Mouse (Mus musculus) limb, embryonic 12.5 days (tissue): ENCODE data around the gene Slc19a2. TPM values are rescaled to one million over a fixed set of nuclear protein-coding genes. Genes with fewer than 3 reads are reported as not detected.

ENCODE experiments used
- ATAC-seq: fragments of 200-750 bp; cut with Nextera tagmentation; 2 replicates; pipeline ENCODE4 v1.8.0; 2017; ENCODE audit warnings: low read depth, moderate TSS enrichment; ENCODE audit not compliant: insufficient number of reproducible peaks, insufficient read depth, low FRiP score, low TSS enrichment
- H3K27ac ChIP-seq: fragments of 300-500 bp; sonication (generic); 2 replicates; pipeline ENCODE4 v1.5.1; 2016; ENCODE audit warnings: mild to moderate bottlenecking, moderate library complexity
- H3K27me3 ChIP-seq: fragments of 300-500 bp; sonication (generic); 2 replicates; pipeline ENCODE4 v1.6.1; 2016; ENCODE audit warnings: mild to moderate bottlenecking, moderate library complexity
- H3K36me3 ChIP-seq: fragments of 300-500 bp; sonication (generic); 2 replicates; pipeline ENCODE4 v1.6.1; 2016; ENCODE audit warnings: mild to moderate bottlenecking, moderate library complexity
- H3K4me1 ChIP-seq: fragments of 300-500 bp; sonication (generic); replicated peaks from 2 replicates; pipeline ENCODE4 v1.6.1; 2016
- H3K4me2 ChIP-seq: fragments of 300-500 bp; sonication (generic); 2 replicates; pipeline ENCODE4 v1.6.1; 2016; ENCODE audit warnings: mild to moderate bottlenecking, moderate library complexity
- H3K4me3 ChIP-seq: fragments of 300-500 bp; sonication (generic); replicated peaks from 2 replicates; pipeline ENCODE4 v1.5.1; 2016; ENCODE audit warnings: mild to moderate bottlenecking
- H3K9ac ChIP-seq: fragments of 300-500 bp; sonication (generic); replicated peaks from 2 replicates; pipeline ENCODE4 v1.6.1; 2016; ENCODE audit warnings: mild to moderate bottlenecking, moderate library complexity
- H3K9me3 ChIP-seq: fragments of 300-500 bp; sonication (generic); 2 replicates; pipeline ENCODE4 v1.6.1; 2016; ENCODE audit warnings: mild to moderate bottlenecking, moderate library complexity
- WGBS: fragments of 180-500 bp; shearing (Covaris S2); methylation state at CpG from one replicate; pipeline ENCODE4 v1.1.7; 2016; 5-methylcytosine and 5-hydroxymethylcytosine counted together
- polyA plus RNA-seq: library from polyadenylated mRNA; unstranded; fragments of >200 nt; fragmentation: Nextera tagmentation; extraction: Ambion mirVana; gene quantifications from 2 replicates; pipeline ENCODE4 v1.2.1, GENCODE M21; 2016

Gene Slc19a2
- polyA plus RNA-seq, 1 experiment from 2014 or later: 9.7 TPM

DNA sequence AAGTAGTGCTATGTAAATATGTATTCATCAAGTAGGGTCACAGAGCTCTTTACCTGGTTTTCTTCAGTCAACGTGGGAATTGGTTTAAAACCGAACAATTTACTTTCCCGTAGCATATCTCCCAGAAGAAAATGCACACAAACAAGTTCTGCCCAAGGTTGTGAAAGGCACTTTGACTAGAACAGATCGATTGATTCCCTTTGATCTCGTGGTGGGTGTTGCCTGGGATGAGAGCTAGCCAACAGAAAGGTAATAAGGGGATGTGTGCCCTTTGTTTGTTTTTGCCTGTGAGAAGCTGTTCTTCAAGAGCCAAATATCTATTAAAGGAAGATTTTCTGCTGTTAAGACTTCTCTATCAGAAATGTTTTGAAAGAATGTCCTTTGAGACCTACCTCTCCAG, 3.7 kb downstream of the Slc19a2 start:
- Histone ChIP-seq H3K4me2 (no peak overlapping the region), H3K4me1 (peaks cover 14% of the 10 kb centered on the region), H3K36me3 (peaks cover 8% of the 10 kb centered on the region; the same call in 1 of the 2 replicates), H3K9ac (no peak overlapping the region), H3K27me3 (0 out of 2 replicates have a peak, but pooled peaks cover 10% of the 10 kb centered on the region), H3K27ac (no peak overlapping the region), H3K4me3 (no peak overlapping the region), H3K9me3 (no peaks in the 10 kb centered on the region)
- WGBS: 58% methylated on average over 5 of the region's 5 CpGs
- ATAC-seq: no peak

DNA sequence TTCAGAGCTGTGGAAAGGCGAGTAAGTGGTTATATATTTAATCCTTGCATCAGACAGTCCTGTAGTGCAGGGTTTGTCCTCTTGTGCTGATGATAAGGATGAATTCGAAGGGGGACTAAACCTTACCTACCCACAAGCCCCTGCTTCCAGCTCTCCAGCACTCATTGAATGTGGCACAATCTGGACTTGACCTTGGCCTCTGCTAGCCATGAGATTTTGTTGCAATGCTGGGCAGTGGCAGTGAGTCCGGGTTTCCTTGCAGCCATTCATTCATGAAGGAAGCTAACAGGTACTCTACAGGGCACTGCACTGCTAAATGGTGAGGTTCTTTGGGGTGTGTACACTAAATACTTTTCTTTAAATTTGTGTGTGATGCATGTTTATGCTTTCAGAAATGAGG, 6.0 kb downstream of the Slc19a2 start:
- 74% methylated on average over 3 of the region's 3 CpGs for WGBS
- ATAC-seq: no peak
- Histone ChIP-seq H3K9ac (no peak overlapping the region), H3K36me3 (peaks cover 8% of the 10 kb centered on the region; the same call in 1 of the 2 replicates), H3K9me3 (no peaks in the 10 kb centered on the region), H3K27me3 (0 out of 2 replicates have a peak, but pooled peaks cover 10% of the 10 kb centered on the region), H3K4me1 (peaks cover 6% of the 10 kb centered on the region), H3K27ac (no peak overlapping the region), H3K4me3 (no peak overlapping the region), H3K4me2 (no peak overlapping the region)

DNA sequence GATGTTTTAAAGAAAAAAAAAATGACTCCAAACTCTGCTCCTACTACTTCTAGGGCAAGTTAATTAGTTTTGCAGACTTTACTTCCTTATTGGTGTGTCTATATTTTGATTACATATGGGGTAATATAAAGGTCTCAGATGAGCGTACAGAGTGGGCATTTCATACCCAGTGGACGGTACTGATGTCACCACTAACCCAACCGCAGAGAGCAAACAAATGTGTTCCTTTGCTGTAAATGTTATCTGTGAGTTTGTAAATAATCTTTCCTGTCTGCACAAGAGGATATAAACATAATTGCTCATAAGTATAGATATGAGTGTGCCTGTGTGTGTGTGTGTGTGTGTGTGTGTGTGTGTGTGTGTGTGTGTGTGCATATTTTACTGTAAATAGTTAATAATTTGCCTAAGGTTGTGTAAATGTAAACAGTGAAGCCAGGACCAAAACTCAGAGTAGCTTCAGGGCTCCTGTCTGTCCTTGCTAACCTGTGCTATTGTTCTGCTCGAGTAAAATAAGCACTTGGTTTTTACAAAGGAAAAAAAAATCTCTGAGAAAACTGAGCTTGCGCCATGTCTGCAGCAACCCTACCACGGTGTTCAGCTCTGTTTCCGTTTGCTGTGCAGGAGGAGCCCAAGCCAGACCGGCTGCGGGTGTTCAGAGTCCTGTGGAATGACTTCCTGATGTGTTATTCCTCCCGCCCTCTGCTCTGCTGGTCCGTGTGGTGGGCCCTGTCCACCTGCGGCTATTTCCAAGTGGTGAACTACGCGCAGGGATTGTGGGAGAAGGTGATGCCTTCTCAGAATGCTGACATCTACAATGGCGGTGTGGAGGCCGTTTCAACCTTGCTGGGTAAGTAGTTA, 11.6 kb downstream of the Slc19a2 start:
- ATAC-seq: no peak
- no peak overlapping the region for H3K9ac ChIP-seq
- H3K36me3 ChIP-seq: peaks cover 29% of the 10 kb centered on the region
- H3K4me3 ChIP-seq: no peak overlapping the region
- H3K4me1 ChIP-seq: no peaks in the 10 kb centered on the region
- no peak overlapping the region for H3K4me2 ChIP-seq
- H3K27ac ChIP-seq: no peak overlapping the region
- H3K27me3 ChIP-seq: no peaks in the 10 kb centered on the region
- WGBS: 75% methylated on average over 16 of the region's 16 CpGs
- no peaks in the 10 kb centered on the region for H3K9me3 ChIP-seq

DNA sequence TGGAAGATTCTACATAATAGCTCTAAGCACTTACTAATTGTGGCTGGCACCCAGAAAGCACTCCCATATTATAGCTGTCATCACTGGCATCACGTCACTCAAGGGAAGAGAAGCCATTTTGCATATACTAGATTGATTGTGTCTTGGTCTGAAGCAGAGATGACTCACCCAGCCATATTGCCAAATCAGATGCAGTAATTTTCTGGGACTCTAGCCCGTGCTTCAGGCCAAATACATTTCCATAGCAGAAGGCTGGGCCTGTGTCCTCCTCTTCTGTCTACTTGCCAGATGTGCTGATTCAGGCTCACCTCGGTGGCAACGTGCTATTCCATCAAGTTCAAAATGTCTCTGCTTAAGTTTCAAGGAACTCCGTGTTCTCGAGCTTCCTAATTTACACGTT, 12.7 kb downstream of the Slc19a2 start:
- 93% methylated on average over 7 of the region's 7 CpGs for WGBS
- Histone ChIP-seq H3K9ac (no peak overlapping the region), H3K4me2 (no peak overlapping the region), H3K36me3 (peaks cover 29% of the 10 kb centered on the region), H3K27ac (no peak overlapping the region), H3K9me3 (no peaks in the 10 kb centered on the region), H3K27me3 (no peaks in the 10 kb centered on the region), H3K4me3 (no peak overlapping the region), H3K4me1 (no peaks in the 10 kb centered on the region)
- no peak for ATAC-seq

DNA sequence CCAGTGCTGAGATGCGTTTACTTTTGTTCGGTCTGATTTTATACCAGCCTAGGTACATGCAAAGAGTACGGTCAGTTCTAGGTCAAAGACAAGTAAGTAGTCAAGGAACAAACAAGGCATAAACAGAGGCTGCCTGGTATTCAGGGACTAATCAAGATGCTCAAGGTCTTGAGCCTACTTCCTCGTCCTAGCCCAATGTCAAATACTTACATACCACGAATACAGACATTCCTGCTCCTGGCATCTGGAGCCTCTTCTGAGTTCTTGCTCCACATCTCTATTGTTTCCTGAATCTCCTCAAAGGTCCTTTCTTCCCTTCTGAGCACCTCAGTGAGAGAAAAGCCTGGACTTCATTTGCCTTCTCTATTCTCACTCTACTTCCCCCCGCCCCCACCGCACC, 22.1 kb downstream of the Slc19a2 start:
- 89% methylated on average over 7 of the region's 7 CpGs for WGBS
- H3K9me3 ChIP-seq: no peaks in the 10 kb centered on the region
- H3K4me2 ChIP-seq: no peak overlapping the region
- no peak for ATAC-seq
- H3K27ac ChIP-seq: no peak overlapping the region
- H3K4me3 ChIP-seq: no peak overlapping the region
- no peaks in the 10 kb centered on the region for H3K36me3 ChIP-seq
- no peak overlapping the region for H3K9ac ChIP-seq
- H3K4me1 ChIP-seq: peaks cover 23% of the 10 kb centered on the region
- no peaks in the 10 kb centered on the region for H3K27me3 ChIP-seq

DNA sequence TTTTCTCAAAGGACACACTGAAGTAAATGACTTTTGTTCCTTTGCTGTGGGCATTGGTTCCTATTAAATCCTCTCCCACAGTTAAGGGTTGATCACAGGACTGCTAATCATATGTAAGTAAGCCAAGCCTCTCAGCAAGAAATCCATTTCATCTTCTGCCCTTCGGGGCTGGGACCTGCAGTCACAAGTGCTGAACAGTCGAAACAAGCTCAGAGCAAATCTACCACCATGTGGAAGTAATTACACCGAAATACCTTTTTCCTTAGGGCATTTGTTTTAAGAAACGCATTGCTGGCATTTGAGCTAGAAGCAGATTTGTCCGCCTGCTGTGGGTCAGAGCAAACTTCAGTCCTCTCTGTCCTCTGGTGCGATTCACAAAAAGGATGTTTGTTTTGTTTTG, 24.8 kb downstream of the Slc19a2 start:
- 11% methylated on average over 6 of the region's 6 CpGs for WGBS
- no peaks in the 10 kb centered on the region for H3K27me3 ChIP-seq
- ATAC-seq: peak; percentile 35; the same call in 1 of the 2 replicates
- 0 out of 2 replicates have a peak overlapping the region, but pooled peaks have one; percentile 47 for H3K27ac ChIP-seq
- H3K4me3 ChIP-seq: no peak overlapping the region
- H3K4me1 ChIP-seq: peaks cover 23% of the 10 kb centered on the region
- H3K36me3 ChIP-seq: no peaks in the 10 kb centered on the region
- H3K9ac ChIP-seq: no peak overlapping the region
- no peaks in the 10 kb centered on the region for H3K9me3 ChIP-seq
- H3K4me2 ChIP-seq: peak overlapping the region; percentile 15; the same call in 1 of the 2 replicates

DNA sequence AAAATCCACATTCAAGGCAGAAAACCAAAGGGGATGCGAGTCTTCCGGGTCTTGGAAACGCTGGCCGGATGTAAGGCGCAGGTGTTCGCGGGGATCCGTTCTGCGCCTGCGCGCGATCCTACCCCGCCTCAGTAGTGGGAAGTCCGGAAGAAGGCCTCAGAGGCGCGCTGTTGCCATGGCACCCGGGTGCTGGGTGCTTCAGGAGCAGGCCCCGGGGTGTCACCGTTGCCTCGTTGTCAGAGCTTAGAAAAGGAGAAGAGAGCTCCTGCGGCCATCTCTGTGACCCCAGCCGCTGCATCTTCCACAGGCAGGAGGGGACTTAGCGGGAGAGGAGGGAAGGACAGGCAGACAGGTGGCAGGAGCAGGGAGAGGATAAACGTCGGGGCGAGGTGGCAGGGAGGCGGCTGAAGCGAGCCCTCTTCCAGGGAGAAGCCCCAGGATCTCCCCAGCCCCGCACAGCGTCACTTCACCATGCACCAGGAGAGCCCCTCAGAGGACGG, 26.7 kb downstream of the Slc19a2 start, which contains the start of gene Ccdc181:
Ccdc181 (plus strand) TSS at position 131 of the 500 bp plus-strand sequence.
- Histone ChIP-seq H3K27me3 (no peaks in the 10 kb centered on the region), H3K36me3 (no peaks in the 10 kb centered on the region), H3K4me1 (peaks cover 23% of the 10 kb centered on the region), H3K9ac (peak within 1 kb of the TSS; percentile 62), H3K4me2 (peak within 1 kb of the TSS; percentile 90), H3K4me3 (peak within 1 kb of the TSS; percentile 62), H3K9me3 (no peaks in the 10 kb centered on the region), H3K27ac (0 out of 2 replicates have a peak within 1 kb of the TSS, but pooled peaks have one; percentile 23)
- ATAC-seq: peak; percentile 87
- under 1% methylated on average over 31 of the region's 31 CpGs for WGBS

DNA sequence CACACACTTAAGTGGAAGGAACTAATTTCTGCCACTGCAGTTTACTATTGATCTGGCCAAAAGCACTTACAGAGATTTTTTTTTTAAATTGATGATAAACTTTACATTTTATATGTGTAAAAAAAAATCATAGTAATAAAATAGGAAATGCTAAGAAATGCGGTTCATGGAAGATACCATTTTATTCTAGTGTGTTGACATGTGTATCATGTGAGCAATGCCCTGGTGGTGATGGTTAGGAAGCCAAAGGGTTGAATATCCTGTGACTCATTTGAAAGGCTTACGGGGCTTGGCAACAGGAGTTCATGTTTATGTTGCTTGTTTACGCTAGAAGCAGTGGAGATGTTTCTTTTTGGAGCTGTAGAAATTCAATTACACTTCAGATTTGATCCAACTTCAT, 27.7 kb downstream of the Slc19a2 start:
- no peak for ATAC-seq
- Histone ChIP-seq H3K27ac (no peak overlapping the region), H3K36me3 (no peaks in the 10 kb centered on the region), H3K9ac (no peak overlapping the region), H3K4me1 (peaks cover 23% of the 10 kb centered on the region), H3K9me3 (no peaks in the 10 kb centered on the region), H3K4me2 (no peak overlapping the region), H3K27me3 (no peaks in the 10 kb centered on the region), H3K4me3 (no peak overlapping the region)
- WGBS: 91% methylated on average over 3 of the region's 3 CpGs

DNA sequence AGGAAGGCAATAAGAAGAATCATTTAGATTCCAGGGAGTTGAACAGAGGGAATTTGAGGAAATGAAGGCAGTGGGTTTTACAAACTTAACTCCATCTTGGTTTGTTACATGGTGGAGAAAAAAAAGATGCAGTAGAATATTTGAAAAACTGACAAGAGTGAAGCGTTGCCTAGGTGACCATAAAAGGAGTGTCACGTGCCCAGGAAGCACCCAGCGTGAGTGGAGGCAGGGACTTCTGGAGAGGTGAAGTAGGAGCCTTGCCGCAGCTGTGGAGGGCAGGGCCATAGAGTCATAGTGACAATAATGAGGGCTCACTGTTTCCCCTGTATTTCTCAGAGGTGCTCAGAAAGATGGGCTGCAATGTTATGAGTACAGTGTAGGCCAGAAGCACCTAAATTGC, 30.5 kb downstream of the Slc19a2 start:
- Histone ChIP-seq H3K4me1 (peaks cover 3% of the 10 kb centered on the region), H3K4me2 (no peak overlapping the region), H3K27ac (no peak overlapping the region), H3K36me3 (no peaks in the 10 kb centered on the region), H3K27me3 (no peaks in the 10 kb centered on the region), H3K4me3 (no peak overlapping the region), H3K9me3 (no peaks in the 10 kb centered on the region), H3K9ac (no peak overlapping the region)
- WGBS: 67% methylated on average over 4 of the region's 4 CpGs
- no peak for ATAC-seq

DNA sequence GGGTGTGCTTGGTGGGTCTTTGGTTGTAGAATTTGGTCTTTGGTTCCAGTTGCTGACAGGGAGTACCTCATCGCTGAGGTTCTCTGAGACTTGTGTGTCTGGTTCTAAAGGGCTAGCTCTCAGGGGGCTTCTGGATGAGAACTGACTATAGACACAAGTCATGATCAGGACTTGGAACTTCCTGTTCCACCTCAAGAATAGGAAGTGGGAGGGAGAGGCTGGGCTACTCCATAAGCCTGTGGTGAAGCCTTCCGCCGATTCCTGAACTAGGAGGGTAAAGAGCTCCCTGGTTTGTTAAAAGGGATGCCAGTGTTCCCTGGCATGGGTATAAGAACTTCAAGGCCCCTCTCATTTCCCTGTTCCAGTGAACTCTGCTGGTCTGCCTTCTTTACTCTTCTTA, 35.2 kb downstream of the Slc19a2 start:
- ATAC-seq: no peak
- WGBS: 88% methylated on average over 3 of the region's 3 CpGs
- Histone ChIP-seq H3K4me3 (no peak overlapping the region), H3K4me1 (no peaks in the 10 kb centered on the region), H3K27ac (no peak overlapping the region), H3K36me3 (no peaks in the 10 kb centered on the region), H3K9ac (no peak overlapping the region), H3K9me3 (no peaks in the 10 kb centered on the region), H3K27me3 (no peaks in the 10 kb centered on the region), H3K4me2 (no peak overlapping the region)

DNA sequence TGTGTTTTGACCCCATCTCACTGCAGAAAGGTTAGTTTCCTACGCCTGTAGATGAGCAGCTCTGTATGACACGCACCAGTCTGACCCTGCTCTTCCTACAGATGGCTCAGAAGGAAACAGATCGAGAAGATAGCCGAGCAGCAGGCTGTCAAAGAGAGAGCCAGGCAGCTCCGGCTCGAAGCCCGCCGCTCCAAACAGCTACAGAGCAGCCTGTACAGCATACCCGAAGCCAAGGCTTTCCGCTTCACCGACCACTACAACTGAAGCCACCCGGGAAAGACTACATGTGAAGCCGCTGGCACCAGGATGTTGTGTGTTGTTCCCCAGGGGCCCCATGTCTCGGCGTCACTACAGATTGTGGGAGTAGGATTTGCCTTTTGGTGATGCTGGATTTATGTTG, 38.6 kb downstream of the Slc19a2 start:
- Histone ChIP-seq H3K27ac (no peak overlapping the region), H3K9me3 (no peaks in the 10 kb centered on the region), H3K4me3 (no peak overlapping the region), H3K4me2 (no peak overlapping the region), H3K36me3 (peaks cover 21% of the 10 kb centered on the region), H3K4me1 (no peaks in the 10 kb centered on the region), H3K9ac (no peak overlapping the region), H3K27me3 (no peaks in the 10 kb centered on the region)
- 69% methylated on average over 15 of the region's 15 CpGs for WGBS
- no peak for ATAC-seq
